Mouse (Mus musculus): ENCODE data around the gene B230217C12Rik. TPM values are rescaled to one million over a fixed set of nuclear protein-coding genes. Genes with fewer than 3 reads are reported as not detected.

B230217C12Rik gene
- polyA plus RNA-seq, 1 experiment from 2014 or later: 7.5 TPM

GRCm38 (mm10) chr11:97818571-97818970 is 22.0 kb upstream of the B230217C12Rik start:
- Histone ChIP-seq H3K27ac (replicated peaks; ENCODE audit: low read depth, low read length) (peak overlapping the region; percentile 49; the same call in 1 of the 2 replicates), H3K27me3 (replicated peaks; ENCODE audit: control insufficient read depth, insufficient read depth, low read length) (no peaks in the 10 kb centered on the region), H3K9ac (ENCODE audit: low read depth, low read length) (0 out of 2 replicates have a peak overlapping the region, but pooled peaks have one; percentile 5), H3K9me3 (ENCODE audit: control insufficient read depth, low read length) (no peaks in the 10 kb centered on the region), H3K4me1 (ENCODE audit: control insufficient read depth, insufficient read depth, low read length) (peaks cover 24% of the 10 kb centered on the region), H3K36me3 (ENCODE audit: control insufficient read depth, insufficient read depth, low read length) (peaks cover 62% of the 10 kb centered on the region), H3K4me3 (ENCODE audit: low read depth, low read length) (no peak overlapping the region), H3K4me2 (ENCODE audit: low read depth, low read length) (no peak overlapping the region)
- 9% methylated on average over 4 of the region's 4 CpGs for WGBS
- ATAC-seq (ENCODE audit: low read depth) (peak; percentile 62), DNase-seq (ENCODE audit: low spot score) (no peak)

GRCm38 (mm10) chr11:97819102-97819501 is 21.5 kb upstream of the B230217C12Rik start:
- Histone ChIP-seq H3K9me3 (ENCODE audit: control insufficient read depth, low read length) (no peaks in the 10 kb centered on the region), H3K27me3 (replicated peaks; ENCODE audit: control insufficient read depth, insufficient read depth, low read length) (no peaks in the 10 kb centered on the region), H3K27ac (replicated peaks; ENCODE audit: low read depth, low read length) (peak overlapping the region; percentile 49; the same call in 1 of the 2 replicates), H3K4me1 (ENCODE audit: control insufficient read depth, insufficient read depth, low read length) (peaks cover 24% of the 10 kb centered on the region), H3K36me3 (ENCODE audit: control insufficient read depth, insufficient read depth, low read length) (peaks cover 65% of the 10 kb centered on the region), H3K9ac (ENCODE audit: low read depth, low read length) (no peak overlapping the region), H3K4me3 (ENCODE audit: low read depth, low read length) (no peak overlapping the region), H3K4me2 (ENCODE audit: low read depth, low read length) (no peak overlapping the region)
- DNase-seq (ENCODE audit: low spot score) (no peak), ATAC-seq (ENCODE audit: low read depth) (no peak)
- 63% methylated on average over 4 of the region's 4 CpGs for WGBS

GRCm38 (mm10) chr11:97819923-97820322 is 20.7 kb upstream of the B230217C12Rik start:
- DNase-seq (ENCODE audit: low spot score) (no peak), ATAC-seq (ENCODE audit: low read depth) (no peak)
- peaks cover 21% of the 10 kb centered on the region for H3K4me1 ChIP-seq (ENCODE audit: control insufficient read depth, insufficient read depth, low read length)
- 59% methylated on average over 5 of the region's 5 CpGs for WGBS
- no peak overlapping the region for H3K9ac ChIP-seq (ENCODE audit: low read depth, low read length)
- no peak overlapping the region for H3K4me3 ChIP-seq (ENCODE audit: low read depth, low read length)
- H3K36me3 ChIP-seq (ENCODE audit: control insufficient read depth, insufficient read depth, low read length): peaks cover 67% of the 10 kb centered on the region
- H3K27ac ChIP-seq (replicated peaks; ENCODE audit: low read depth, low read length): no peak overlapping the region
- no peaks in the 10 kb centered on the region for H3K9me3 ChIP-seq (ENCODE audit: control insufficient read depth, low read length)
- no peak overlapping the region for H3K4me2 ChIP-seq (ENCODE audit: low read depth, low read length)
- no peaks in the 10 kb centered on the region for H3K27me3 ChIP-seq (replicated peaks; ENCODE audit: control insufficient read depth, insufficient read depth, low read length)

GRCm38 (mm10) chr11:97820840-97821239 is 19.7 kb upstream of the B230217C12Rik start:
- H3K4me3 ChIP-seq (ENCODE audit: low read depth, low read length): no peak overlapping the region
- no peaks in the 10 kb centered on the region for H3K27me3 ChIP-seq (replicated peaks; ENCODE audit: control insufficient read depth, insufficient read depth, low read length)
- WGBS: 64% methylated on average over 4 of the region's 4 CpGs
- DNase-seq (ENCODE audit: low spot score): no peak
- peaks cover 21% of the 10 kb centered on the region for H3K4me1 ChIP-seq (ENCODE audit: control insufficient read depth, insufficient read depth, low read length)
- no peak overlapping the region for H3K27ac ChIP-seq (replicated peaks; ENCODE audit: low read depth, low read length)
- H3K36me3 ChIP-seq (ENCODE audit: control insufficient read depth, insufficient read depth, low read length): peaks cover 67% of the 10 kb centered on the region
- ATAC-seq (ENCODE audit: low read depth): no peak
- no peak overlapping the region for H3K9ac ChIP-seq (ENCODE audit: low read depth, low read length)
- no peaks in the 10 kb centered on the region for H3K9me3 ChIP-seq (ENCODE audit: control insufficient read depth, low read length)
- H3K4me2 ChIP-seq (ENCODE audit: low read depth, low read length): no peak overlapping the region

GRCm38 (mm10) chr11:97821401-97822064 is 19.0 kb upstream of the B230217C12Rik start:
- no peak overlapping the region for H3K4me3 ChIP-seq (ENCODE audit: low read depth, low read length)
- WGBS: 96% methylated on average over 8 of the region's 8 CpGs
- peaks cover 67% of the 10 kb centered on the region for H3K36me3 ChIP-seq (ENCODE audit: control insufficient read depth, insufficient read depth, low read length)
- DNase-seq (ENCODE audit: low spot score) (no peak), ATAC-seq (ENCODE audit: low read depth) (no peak)
- no peak overlapping the region for H3K27ac ChIP-seq (replicated peaks; ENCODE audit: low read depth, low read length)
- peaks cover 21% of the 10 kb centered on the region for H3K4me1 ChIP-seq (ENCODE audit: control insufficient read depth, insufficient read depth, low read length)
- H3K27me3 ChIP-seq (replicated peaks; ENCODE audit: control insufficient read depth, insufficient read depth, low read length): no peaks in the 10 kb centered on the region
- no peaks in the 10 kb centered on the region for H3K9me3 ChIP-seq (ENCODE audit: control insufficient read depth, low read length)
- H3K9ac ChIP-seq (ENCODE audit: low read depth, low read length): no peak overlapping the region
- H3K4me2 ChIP-seq (ENCODE audit: low read depth, low read length): no peak overlapping the region

- H3K36me3 ChIP-seq (ENCODE audit: control insufficient read depth, insufficient read depth, low read length): peaks cover 68% of the 10 kb centered on the region
- no peaks in the 10 kb centered on the region for H3K27me3 ChIP-seq (replicated peaks; ENCODE audit: control insufficient read depth, insufficient read depth, low read length)
These were observed 17.6 kb upstream of the B230217C12Rik start for GRCm38 (mm10) chr11:97822840-97823603.

GRCm38 (mm10) chr11:97824168-97824567 is 16.4 kb upstream of the B230217C12Rik start:
- no peak overlapping the region for H3K27ac ChIP-seq (replicated peaks; ENCODE audit: low read depth, low read length)
- no peak overlapping the region for H3K4me2 ChIP-seq (ENCODE audit: low read depth, low read length)
- H3K36me3 ChIP-seq (ENCODE audit: control insufficient read depth, insufficient read depth, low read length): peaks cover 75% of the 10 kb centered on the region
- H3K9me3 ChIP-seq (ENCODE audit: control insufficient read depth, low read length): no peaks in the 10 kb centered on the region
- no peak overlapping the region for H3K4me3 ChIP-seq (ENCODE audit: low read depth, low read length)
- ATAC-seq (ENCODE audit: low read depth) (no peak), DNase-seq (ENCODE audit: low spot score) (no peak)
- H3K4me1 ChIP-seq (ENCODE audit: control insufficient read depth, insufficient read depth, low read length): no peaks in the 10 kb centered on the region
- no peak overlapping the region for H3K9ac ChIP-seq (ENCODE audit: low read depth, low read length)
- no peaks in the 10 kb centered on the region for H3K27me3 ChIP-seq (replicated peaks; ENCODE audit: control insufficient read depth, insufficient read depth, low read length)
- 97% methylated on average over 11 of the region's 11 CpGs for WGBS

More at GRCm38 (mm10) chr11:97822840-97823603, 17.6 kb upstream of the B230217C12Rik start:
- Histone ChIP-seq H3K4me1 (ENCODE audit: control insufficient read depth, insufficient read depth, low read length) (peaks cover 8% of the 10 kb centered on the region), H3K9me3 (ENCODE audit: control insufficient read depth, low read length) (no peaks in the 10 kb centered on the region), H3K27ac (replicated peaks; ENCODE audit: low read depth, low read length) (no peak overlapping the region), H3K4me2 (ENCODE audit: low read depth, low read length) (no peak overlapping the region), H3K4me3 (ENCODE audit: low read depth, low read length) (no peak overlapping the region), H3K9ac (ENCODE audit: low read depth, low read length) (no peak overlapping the region)
- DNase-seq (ENCODE audit: low spot score) (no peak), ATAC-seq (ENCODE audit: low read depth) (no peak)
- WGBS: 59% methylated on average over 20 of the region's 20 CpGs

GRCm38 (mm10) chr11:97824895-97825294 is 15.7 kb upstream of the B230217C12Rik start:
- Histone ChIP-seq H3K27ac (replicated peaks; ENCODE audit: low read depth, low read length) (no peak overlapping the region), H3K4me2 (ENCODE audit: low read depth, low read length) (no peak overlapping the region), H3K9me3 (ENCODE audit: control insufficient read depth, low read length) (no peaks in the 10 kb centered on the region), H3K9ac (ENCODE audit: low read depth, low read length) (peak overlapping the region; percentile 27; the same call in 1 of the 2 replicates), H3K4me1 (ENCODE audit: control insufficient read depth, insufficient read depth, low read length) (no peaks in the 10 kb centered on the region), H3K36me3 (ENCODE audit: control insufficient read depth, insufficient read depth, low read length) (peaks cover 75% of the 10 kb centered on the region), H3K27me3 (replicated peaks; ENCODE audit: control insufficient read depth, insufficient read depth, low read length) (no peaks in the 10 kb centered on the region), H3K4me3 (ENCODE audit: low read depth, low read length) (no peak overlapping the region)
- 74% methylated on average over 5 of the region's 6 CpGs for WGBS
- ATAC-seq (ENCODE audit: low read depth) (no peak), DNase-seq (ENCODE audit: low spot score) (no peak)

All from embryonic facial prominence, embryonic 14.5 days (tissue).